Mouse (Mus musculus): ENCODE data around the gene Zfp106.

Gene Zfp106

DNA sequence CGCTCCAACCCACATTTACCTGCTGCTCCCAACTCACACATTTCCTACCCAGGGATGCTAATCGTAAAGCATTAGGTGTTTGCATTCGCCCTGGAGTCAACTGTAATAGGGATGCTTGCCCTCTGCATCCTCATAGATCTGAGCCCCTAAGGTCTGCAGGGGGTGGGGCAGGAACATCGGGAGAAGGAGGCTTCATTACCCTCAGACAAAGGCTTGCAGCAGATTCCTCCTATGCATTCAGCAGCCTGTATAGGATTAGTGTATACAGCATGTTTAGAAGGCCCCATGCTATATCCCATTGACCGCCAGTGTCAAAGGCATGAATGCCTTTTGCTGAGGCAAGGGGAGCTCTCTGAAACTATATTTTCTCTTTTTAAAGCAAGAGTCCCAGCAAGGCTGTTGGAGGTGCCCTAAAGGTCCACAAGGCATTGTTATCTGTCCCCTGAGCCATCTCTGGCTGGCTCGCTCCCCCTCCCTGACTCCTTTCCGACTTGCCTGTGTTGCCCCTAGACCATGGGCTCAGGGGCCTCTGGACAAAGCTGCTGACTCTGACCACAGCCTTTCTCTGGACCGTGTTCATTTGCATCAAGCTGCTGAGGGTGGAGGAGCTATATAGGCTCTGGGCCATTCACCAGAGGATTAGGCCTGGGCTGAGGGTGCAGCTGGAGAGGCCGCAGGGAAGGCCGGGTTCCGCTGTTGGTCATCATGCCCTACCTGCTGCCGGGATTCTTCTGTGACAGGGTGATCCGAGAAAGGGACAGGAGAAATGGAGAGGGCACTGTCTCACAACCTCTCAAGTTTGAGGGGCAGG is 87.2 kb downstream of the Zfp106 start:
- DNase-seq (ENCODE audit: low spot score in 2 of 2) = no peak

DNA sequence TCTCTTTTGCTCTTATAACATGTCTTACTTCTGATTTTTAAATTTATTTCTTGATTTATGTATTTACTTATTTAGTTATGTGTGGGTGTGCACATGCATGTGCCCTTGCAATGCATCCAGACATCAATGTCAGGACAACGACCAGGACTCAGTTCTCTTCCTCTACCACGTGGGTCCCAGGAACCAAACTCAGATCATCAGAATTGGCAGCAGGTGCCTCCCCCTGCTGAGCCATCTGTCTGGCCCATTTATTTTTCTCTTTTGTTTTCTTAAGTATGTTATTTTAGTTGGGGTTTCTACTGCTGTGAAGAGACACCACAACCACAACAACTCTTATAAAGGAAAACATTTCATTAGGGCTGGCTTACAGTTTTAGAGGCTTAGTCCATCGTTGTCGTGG is 92.8 kb downstream of the Zfp106 start:
- no peak for DNase-seq (ENCODE audit: low spot score in 2 of 2)

DNA sequence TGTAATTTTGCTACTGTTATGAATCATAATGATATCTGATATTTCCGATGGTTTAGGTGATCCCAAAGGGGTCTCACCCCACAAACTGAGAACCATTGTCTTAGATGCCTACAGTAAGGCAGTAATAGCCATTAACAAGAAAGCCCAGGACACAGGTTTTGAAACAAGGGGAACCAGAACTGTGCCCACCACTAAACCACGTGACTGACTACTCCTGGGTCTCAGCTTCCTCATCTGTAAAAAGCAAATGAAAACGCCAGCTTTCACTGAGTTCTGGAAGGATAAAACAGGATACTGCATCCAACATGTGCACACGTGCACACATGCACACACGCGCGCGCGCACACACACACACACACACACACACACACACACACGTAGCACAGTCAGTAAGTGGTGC is 93.9 kb downstream of the Zfp106 start:
- DNase-seq (ENCODE audit: low spot score in 2 of 2) = no peak

DNA sequence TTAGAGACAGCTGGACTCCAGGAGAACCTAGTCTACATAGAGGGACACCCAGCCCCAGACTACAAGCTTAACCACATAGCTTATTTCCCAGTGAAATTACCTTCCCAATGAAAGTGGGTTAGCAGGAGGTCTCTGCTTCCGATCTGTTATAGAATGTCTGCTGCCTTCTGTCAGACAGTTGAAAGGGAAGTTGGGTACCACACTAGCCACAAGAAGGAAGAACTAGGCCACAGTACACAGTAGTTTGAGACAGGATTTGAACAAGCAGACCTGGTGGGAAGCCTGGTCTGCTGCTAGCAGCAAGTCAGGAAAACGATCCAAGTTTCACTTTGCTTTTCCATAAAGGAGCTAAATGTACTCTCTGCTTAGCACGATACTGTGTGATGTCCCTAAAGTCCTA is 94.4 kb downstream of the Zfp106 start:
- DNase-seq (ENCODE audit: low spot score in 2 of 2) = no peak

DNA sequence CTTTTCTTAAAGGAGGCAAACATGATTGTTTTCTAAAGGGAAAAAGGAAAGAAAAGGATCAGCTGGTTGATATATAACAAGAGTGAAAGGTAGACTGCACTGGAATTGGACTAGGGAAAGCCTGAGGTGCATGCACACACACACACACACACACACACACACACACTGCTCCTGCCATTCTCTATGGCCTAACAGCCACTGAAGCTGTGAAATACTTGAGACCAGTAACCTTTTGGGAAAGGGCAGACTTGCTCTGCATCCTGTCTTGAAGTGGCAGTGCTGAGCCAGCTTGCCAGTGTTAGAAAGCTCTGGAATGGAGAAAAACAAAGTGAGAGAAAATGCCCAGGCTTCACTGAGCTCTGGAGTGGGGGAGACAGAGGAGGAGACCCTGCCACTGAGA is 95.6 kb downstream of the Zfp106 start:
- DNase-seq (ENCODE audit: low spot score in 2 of 2) = no peak

DNA sequence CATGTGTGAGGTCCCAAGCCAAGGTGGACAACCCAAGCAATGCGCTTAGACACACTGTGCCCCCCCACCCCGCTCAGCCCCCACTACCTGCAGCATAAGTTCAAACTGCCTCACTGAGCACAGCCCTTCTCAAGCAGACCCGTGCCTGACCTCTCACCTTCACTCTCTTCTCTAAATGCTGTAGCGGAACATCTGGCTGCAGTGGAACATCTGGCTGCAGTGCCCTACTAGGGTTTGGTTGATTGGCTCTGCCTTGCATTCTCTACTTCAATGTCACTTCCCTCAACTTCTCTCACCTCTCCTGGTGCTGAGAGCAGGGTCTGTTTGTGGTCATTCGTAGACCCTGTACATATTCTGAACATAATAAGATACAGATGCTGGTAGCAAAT is 98.3 kb downstream of the Zfp106 start:
- no peak for DNase-seq (ENCODE audit: low spot score in 2 of 2)

DNA sequence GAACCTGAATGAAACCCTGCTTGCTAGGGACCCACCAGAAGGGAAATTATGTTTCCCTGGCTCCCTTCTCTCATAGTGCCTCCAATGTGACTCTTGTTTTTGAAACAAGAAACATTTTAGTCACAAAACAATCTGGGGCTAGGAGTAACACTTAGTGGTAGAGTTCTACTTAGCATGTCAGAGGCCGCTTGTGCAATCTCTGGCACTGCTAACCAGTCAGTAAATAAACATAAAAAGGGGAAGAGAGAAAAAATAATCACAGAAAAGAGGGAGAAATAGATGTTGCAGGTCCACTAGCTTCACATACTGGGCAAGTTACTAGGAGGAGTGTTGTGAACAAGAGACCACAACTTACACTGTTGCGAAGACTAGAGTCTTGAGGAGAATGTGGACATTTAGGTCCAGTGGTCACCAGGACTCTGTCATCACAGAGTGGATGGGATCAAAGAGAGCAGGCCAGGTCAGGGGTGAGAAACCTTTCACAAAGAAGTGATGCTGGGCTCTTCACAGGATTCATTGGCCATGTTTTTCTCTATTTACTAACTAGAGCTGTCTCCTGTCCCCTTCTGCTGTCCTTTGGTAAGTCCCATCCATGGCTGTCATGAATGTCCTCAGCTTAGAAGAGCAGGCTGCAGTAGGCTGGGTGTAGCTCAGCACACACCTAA is 98.8 kb downstream of the Zfp106 start:
- DNase-seq (ENCODE audit: low spot score in 2 of 2) = no peak

DNA sequence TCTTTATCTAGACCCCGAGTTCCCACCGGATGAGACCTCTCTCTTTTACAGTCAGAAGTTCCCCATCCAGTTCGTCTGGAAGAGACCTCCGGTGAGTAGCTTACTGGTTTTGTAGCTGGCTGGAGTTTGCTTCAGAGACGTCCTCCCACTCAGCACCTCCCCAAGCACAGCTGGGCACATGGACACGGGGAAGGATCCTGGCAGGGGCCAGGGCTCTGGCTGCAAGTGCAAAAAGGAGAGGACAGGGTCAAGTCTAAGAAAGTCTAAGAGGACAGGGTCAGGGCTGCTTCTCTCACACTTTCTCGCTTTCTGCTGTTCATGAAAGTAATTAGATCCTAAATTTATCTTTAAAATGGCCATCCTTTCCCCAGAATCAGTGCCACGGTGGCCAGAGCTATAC is 99.6 kb downstream of the Zfp106 start:
- no peak for DNase-seq (ENCODE audit: low spot score in 2 of 2)

DNA sequence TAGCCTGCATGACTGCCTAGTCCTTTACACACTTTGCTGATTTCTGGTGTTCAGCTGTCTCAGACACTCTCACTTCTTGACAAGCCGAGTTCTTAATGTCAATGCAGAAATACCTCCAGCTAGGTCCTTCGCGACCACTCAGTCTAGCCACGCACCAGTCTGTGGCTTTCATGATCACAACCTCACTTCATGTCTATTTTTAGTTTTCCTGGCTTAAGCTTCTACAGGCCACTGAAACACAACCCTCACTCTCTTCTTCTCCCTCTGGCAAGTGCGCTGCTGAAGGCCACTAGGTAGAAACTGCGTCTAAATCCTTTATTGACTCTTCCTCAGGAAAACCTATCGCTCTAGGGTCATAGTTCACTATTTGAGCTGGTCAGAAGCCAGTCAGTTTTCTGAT is 100.3 kb downstream of the Zfp106 start:
- no peak for DNase-seq (ENCODE audit: low spot score in 2 of 2)

DNA sequence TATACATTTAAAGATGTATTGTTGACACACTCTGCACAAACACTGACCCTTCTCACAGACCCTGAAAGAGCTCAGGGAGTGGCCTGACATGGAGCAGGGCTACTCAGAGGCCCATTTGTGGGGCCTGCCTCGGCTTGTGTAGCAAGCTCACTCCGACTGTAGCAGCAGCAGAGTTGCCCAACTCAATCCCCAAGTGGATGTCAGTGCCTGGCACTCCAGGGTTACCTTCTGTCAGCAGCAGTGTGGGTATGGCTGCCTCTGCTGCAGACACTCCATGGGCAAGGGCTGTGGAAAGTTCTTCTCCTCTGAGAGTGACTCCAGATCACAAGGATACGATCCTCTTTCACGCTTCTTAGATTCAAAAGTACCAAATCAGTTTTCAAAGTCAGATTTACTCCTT is 103.4 kb downstream of the Zfp106 start:
- DNase-seq (ENCODE audit: low spot score in 2 of 2) = no peak

Measured in left cerebral cortex, adult 9 months (tissue).